Mouse (Mus musculus): ENCODE measurements around the gene Gnpat. TPM values are rescaled to one million over a fixed set of nuclear protein-coding genes. Genes with fewer than 3 reads are reported as not detected.
"Not testable (repeated sequence)": the region's sequence is repeated elsewhere in the genome, so short reads cannot be mapped to it uniquely, and the experiment has no call there.

The Gnpat gene
- total and polyA plus RNA-seq, 3 experiments: 74.3 to 637 (median 117) TPM

DNA sequence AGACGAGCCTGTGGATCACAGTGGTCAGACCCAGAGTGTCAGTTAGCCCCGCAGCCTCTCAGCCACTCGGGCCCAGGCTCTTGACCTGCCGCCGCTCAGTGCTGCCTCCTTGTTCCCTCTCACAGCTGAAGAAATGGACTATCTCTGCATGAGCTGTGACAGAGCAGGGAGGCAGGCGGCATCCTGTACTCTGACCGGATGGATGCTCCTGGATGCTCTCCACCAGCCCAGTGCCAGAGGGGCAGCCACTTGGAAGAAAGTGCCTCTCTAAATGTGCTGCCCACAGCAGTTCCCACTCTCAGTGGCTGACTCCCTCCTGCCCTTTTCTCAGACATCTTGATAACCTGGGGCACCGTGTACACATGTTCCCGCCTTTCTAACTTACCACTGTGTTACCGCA, 21.1 kb upstream of the Gnpat start:
- Histone ChIP-seq H3K36me3 (ENCODE audit: control insufficient read depth in 1 of 2, insufficient read depth in 2 of 2, low read length in 2 of 2) (peaks cover 0 to 8% of the 10 kb centered on the region in 2 experiments; a peak in 1 of 4 replicates), H3K9me3 (replicated peaks; ENCODE audit: insufficient read depth, low read length) (no peaks in the 10 kb centered on the region), H3K4me1 (ENCODE audit: control insufficient read depth in 1 of 2, insufficient read depth in 2 of 2, low read length in 2 of 2) (no peaks in the 10 kb centered on the region), H3K79me2 (ENCODE audit: control insufficient read depth, insufficient read depth, low read length, poor library complexity) (peaks cover 4% of the 10 kb centered on the region; the same call in 1 of the 2 replicates), H3K9ac (ENCODE audit: control insufficient read depth, low read depth, low read length, poor library complexity, severe bottlenecking) (no peak overlapping the region), H3K27ac (ENCODE audit: control insufficient read depth, low read depth, low read length) (no peak overlapping the region), H3K4me3 (ENCODE audit: control insufficient read depth in 1 of 2, insufficient read depth in 1 of 2, low read depth in 2 of 2, low read length in 2 of 2) (no peak overlapping the region), H3K27me3 (ENCODE audit: control insufficient read depth in 1 of 2, insufficient read depth in 2 of 2, low read length in 2 of 2) (no peaks in the 10 kb centered on the region)
- no peak for DNase-seq (ENCODE audit: low read depth, low spot score)
- TF ChIP-seq CTCF (IDR thresholded peaks at IDR 0.05 in 2 of 3, conservative IDR thresholded peaks at IDR 0.05 in 1 of 3; ENCODE audit: control insufficient read depth in 1 of 3, insufficient read depth in 1 of 3, low read depth in 2 of 3, low read length in 3 of 3, poor library complexity in 1 of 3, severe bottlenecking in 1 of 3) (no peak), MEF2A (IDR thresholded peaks at IDR 0.05; ENCODE audit: extremely low read depth, insufficient replicate concordance, low read depth, low read length, poor library complexity, severe bottlenecking) (no peak), ELF1 (IDR thresholded peaks at IDR 0.05; ENCODE audit: low read depth, low read length) (no peak), JUND (IDR thresholded peaks at IDR 0.05; ENCODE audit: low read depth, low read length) (no peak), MYB (IDR thresholded peaks at IDR 0.05; ENCODE audit: low read depth, low read length) (no peak)

DNA sequence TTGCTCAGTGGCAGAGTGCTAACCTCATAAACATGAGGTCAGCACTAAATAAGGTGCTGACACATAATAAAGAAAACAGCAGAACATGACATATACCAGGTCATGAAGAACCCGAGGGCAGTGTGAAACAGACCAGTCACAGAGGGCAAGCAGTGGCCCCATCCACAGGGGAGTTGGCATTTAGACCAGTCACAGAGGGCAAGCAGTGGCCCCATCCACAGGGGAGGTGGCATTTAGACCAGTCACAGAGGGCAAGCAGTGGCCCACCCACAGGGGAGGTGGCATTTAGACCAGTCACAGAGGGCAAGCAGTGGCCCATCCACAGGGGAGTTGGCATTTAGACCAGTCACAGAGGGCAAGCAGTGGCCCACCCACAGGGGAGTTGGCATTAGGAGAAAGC, 19.9 kb upstream of the Gnpat start:
- H3K36me3 ChIP-seq (ENCODE audit: control insufficient read depth in 1 of 2, insufficient read depth in 2 of 2, low read length in 2 of 2); H3K4me3 ChIP-seq (ENCODE audit: control insufficient read depth in 1 of 2, insufficient read depth in 1 of 2, low read depth in 2 of 2, low read length in 2 of 2); H3K27ac ChIP-seq (ENCODE audit: control insufficient read depth, low read depth, low read length); H3K27me3 ChIP-seq (ENCODE audit: control insufficient read depth in 1 of 2, insufficient read depth in 2 of 2, low read length in 2 of 2); H3K9me3 ChIP-seq (replicated peaks; ENCODE audit: insufficient read depth, low read length); H3K79me2 ChIP-seq (ENCODE audit: control insufficient read depth, insufficient read depth, low read length, poor library complexity); H3K9ac ChIP-seq (ENCODE audit: control insufficient read depth, low read depth, low read length, poor library complexity, severe bottlenecking); DNase-seq (ENCODE audit: low read depth, low spot score); H3K4me1 ChIP-seq (ENCODE audit: control insufficient read depth in 1 of 2, insufficient read depth in 2 of 2, low read length in 2 of 2): not testable (repeated sequence)

- Histone ChIP-seq H3K27ac (ENCODE audit: control insufficient read depth, low read depth, low read length) (no peak overlapping the region), H3K27me3 (ENCODE audit: control insufficient read depth in 1 of 2, insufficient read depth in 2 of 2, low read length in 2 of 2) (no peaks in the 10 kb centered on the region), H3K9me3 (replicated peaks; ENCODE audit: insufficient read depth, low read length) (no peaks in the 10 kb centered on the region), H3K36me3 (ENCODE audit: control insufficient read depth in 1 of 2, insufficient read depth in 2 of 2, low read length in 2 of 2) (peaks cover 0 to 8% of the 10 kb centered on the region in 2 experiments; a peak in 1 of 4 replicates), H3K9ac (ENCODE audit: control insufficient read depth, low read depth, low read length, poor library complexity, severe bottlenecking) (no peak overlapping the region), H3K79me2 (ENCODE audit: control insufficient read depth, insufficient read depth, low read length, poor library complexity) (peaks cover 4% of the 10 kb centered on the region; the same call in 1 of the 2 replicates), H3K4me1 (ENCODE audit: control insufficient read depth in 1 of 2, insufficient read depth in 2 of 2, low read length in 2 of 2) (no peaks in the 10 kb centered on the region), H3K4me3 (ENCODE audit: control insufficient read depth in 1 of 2, insufficient read depth in 1 of 2, low read depth in 2 of 2, low read length in 2 of 2) (no peak overlapping the region)
- no peak for DNase-seq (ENCODE audit: low read depth, low spot score)
- TF ChIP-seq GABPA (IDR thresholded peaks at IDR 0.05; ENCODE audit: low read depth, low read length): no peak
- no peak for TF ChIP-seq HCFC1 (IDR thresholded peaks at IDR 0.05; ENCODE audit: low read depth, low read length)
- no peak for TF ChIP-seq CHD2 (IDR thresholded peaks at IDR 0.05; ENCODE audit: low read length)
- no peak for TF ChIP-seq ETS1 (IDR thresholded peaks at IDR 0.05; ENCODE audit: low read depth, low read length)
- TF ChIP-seq RAD21 (IDR thresholded peaks at IDR 0.05; ENCODE audit: low read depth, low read length): no peak
- TF ChIP-seq NRF1 (IDR thresholded peaks at IDR 0.05; ENCODE audit: insufficient read depth, low read depth, low read length, poor library complexity, severe bottlenecking): no peak
- TF ChIP-seq ZKSCAN1 (IDR thresholded peaks at IDR 0.05; ENCODE audit: low read depth, low read length): no peak
- no peak for TF ChIP-seq ZNF384 (IDR thresholded peaks at IDR 0.05; ENCODE audit: low read depth, low read length)
- TF ChIP-seq CTCF (IDR thresholded peaks at IDR 0.05 in 2 of 3, conservative IDR thresholded peaks at IDR 0.05 in 1 of 3; ENCODE audit: control insufficient read depth in 1 of 3, insufficient read depth in 1 of 3, low read depth in 2 of 3, low read length in 3 of 3, poor library complexity in 1 of 3, severe bottlenecking in 1 of 3): no peak
- no peak for TF ChIP-seq SMC3 (IDR thresholded peaks at IDR 0.05; ENCODE audit: low read depth, low read length)
- no peak for TF ChIP-seq NELFE (IDR thresholded peaks at IDR 0.05; ENCODE audit: low read depth, low read length)
- no peak for TF ChIP-seq ELF1 (IDR thresholded peaks at IDR 0.05; ENCODE audit: low read depth, low read length)
- no peak for TF ChIP-seq UBTF (IDR thresholded peaks at IDR 0.05; ENCODE audit: borderline replicate concordance, insufficient read depth, low read depth, low read length)
- no peak for TF ChIP-seq MYB (IDR thresholded peaks at IDR 0.05; ENCODE audit: low read depth, low read length)
- TF ChIP-seq E2F4 (IDR thresholded peaks at IDR 0.05; ENCODE audit: borderline replicate concordance, low read depth, low read length): no peak
- no peak for TF ChIP-seq JUND (IDR thresholded peaks at IDR 0.05; ENCODE audit: low read depth, low read length)
Observed at GRCm38 (mm10) chr8:124845131-124845530, 17.7 kb upstream of the Gnpat start.

All from MEL (cell line).